Mouse (Mus musculus) left cerebral cortex, adult 2 months (tissue): Measurements from ENCODE around the gene Tdrd1. TPM values are rescaled to one million over a fixed set of nuclear protein-coding genes. Genes with fewer than 3 reads are reported as not detected.

ENCODE experiments used
- DNase-seq, 2 experiments: peaks; one replicate each; pipeline ENCODE4 v3.0.0; 2021 to 2022; ENCODE audit warnings: low spot score in 2 of 2, mixed read lengths in 1 of 2; ENCODE audit errors: extremely low spot score in 1 of 2
- H3K27ac ChIP-seq: fragments of 200-600 bp; 2 replicates; pipeline ENCODE4 v1.8.1; 2022
- H3K4me3 ChIP-seq: fragments of 200-600 bp; 2 replicates; pipeline ENCODE4 v1.8.1; 2022
- CTCF ChIP-seq: fragments of 200-600 bp; IDR thresholded peaks from 2 replicates; pipeline ENCODE4 v1.8.1; 2022; ENCODE audit warnings: antibody characterized with exemption, mild to moderate bottlenecking, moderate library complexity
- intact Hi-C: fragments of 180-260 bp; cut with DNase I; formaldehyde crosslinking; loops from one replicate; pipeline ENCODE4 v1.15.1; 2025
- total RNA-seq, 2 experiments: library from RNA; stranded (reverse); gene quantifications; 2 replicates each; pipeline ENCODE4 v1.2.3; 2021

Tdrd1 gene
- total RNA-seq, 2 experiments from 2014 or later: 0.38 to 0.47 TPM

GRCm38 (mm10) chr19:56808771-56809170 is 17.2 kb upstream of the Tdrd1 start:
- TF ChIP-seq CTCF: peak; percentile 41
- intact Hi-C loops: no loop called here
- H3K4me3 ChIP-seq: no peak overlapping the region
- no peak overlapping the region for H3K27ac ChIP-seq
- no peak for DNase-seq

- Histone ChIP-seq H3K4me3 (no peak overlapping the region), H3K27ac (no peak overlapping the region)
- intact Hi-C loops: no loop called here
- TF ChIP-seq CTCF: no peak
- no peak for DNase-seq
Observed at GRCm38 (mm10) chr19:56810641-56811146, 15.3 kb upstream of the Tdrd1 start.

GRCm38 (mm10) chr19:56811590-56811989 is 14.4 kb upstream of the Tdrd1 start:
- H3K27ac ChIP-seq: no peak overlapping the region
- intact Hi-C loops: no loop called here
- TF ChIP-seq CTCF: peak; percentile 63
- no peak overlapping the region for H3K4me3 ChIP-seq
- DNase-seq: peak in 1 of 2 experiments; percentile 43

GRCm38 (mm10) chr19:56813360-56813759 is 12.6 kb upstream of the Tdrd1 start:
- no peak for TF ChIP-seq CTCF
- no peak for DNase-seq
- H3K27ac ChIP-seq: no peak overlapping the region
- intact Hi-C loops: no loop called here
- no peak overlapping the region for H3K4me3 ChIP-seq

GRCm38 (mm10) chr19:56817851-56818526 is 8.0 kb upstream of the Tdrd1 start:
- no peak overlapping the region for H3K27ac ChIP-seq
- intact Hi-C loops: no loop called here
- no peak overlapping the region for H3K4me3 ChIP-seq
- peak; percentile 22 to 24 for DNase-seq
- no peak for TF ChIP-seq CTCF

GRCm38 (mm10) chr19:56821040-56821797 is 4.8 kb upstream of the Tdrd1 start:
- TF ChIP-seq CTCF: no peak
- intact Hi-C loops: loop anchor here (5.0 kb wide), 1 partner anchor 86 kb away; no protein-coding TSS in a partner anchor
- no peak for DNase-seq
- Histone ChIP-seq H3K4me3 (peak overlapping the region; percentile 89), H3K27ac (peak overlapping the region; percentile 95)

GRCm38 (mm10) chr19:56821798-56822447 is 4.1 kb upstream of the Tdrd1 start, which contains the start of gene Ccdc186:
Gene Ccdc186, minus strand, starts transcription at chr19:56822190.
- no peak for TF ChIP-seq CTCF
- peak within 1 kb of the TSS; percentile 95 for H3K27ac ChIP-seq
- intact Hi-C loops: loop anchor here (5.0 kb wide), 1 partner anchor 85 kb away; no protein-coding TSS in a partner anchor

GRCm38 (mm10) chr19:56822448-56822836 is 3.6 kb upstream of the Tdrd1 start:
- peak overlapping the region; percentile 89 for H3K4me3 ChIP-seq
- H3K27ac ChIP-seq: no peak overlapping the region; the same call in 1 of the 2 replicates
- DNase-seq: no peak
- TF ChIP-seq CTCF: no peak
- intact Hi-C loops: loop anchor here (5.0 kb wide), 1 partner anchor 85 kb away; no protein-coding TSS in a partner anchor

More at GRCm38 (mm10) chr19:56821798-56822447, 4.1 kb upstream of the Tdrd1 start, which contains the start of gene Ccdc186:
- peak; percentile 96 to 98 for DNase-seq
- peak within 1 kb of the TSS; percentile 89 for H3K4me3 ChIP-seq

GRCm38 (mm10) chr19:56828305-56828704 is 2.3 kb downstream of the Tdrd1 start:
- intact Hi-C loops: no loop called here
- no peak for TF ChIP-seq CTCF

GRCm38 (mm10) chr19:56829267-56829666 is 3.3 kb downstream of the Tdrd1 start:
- TF ChIP-seq CTCF: no peak
- DNase-seq: no peak
- Histone ChIP-seq H3K27ac (no peak overlapping the region), H3K4me3 (no peak overlapping the region)
- intact Hi-C loops: no loop called here

More at GRCm38 (mm10) chr19:56828305-56828704, 2.3 kb downstream of the Tdrd1 start:
- no peak for DNase-seq
- no peak overlapping the region for H3K27ac ChIP-seq
- H3K4me3 ChIP-seq: no peak overlapping the region

- intact Hi-C loops: no loop called here
- no peak overlapping the region for H3K27ac ChIP-seq
- no peak for DNase-seq
- no peak for TF ChIP-seq CTCF
- no peak overlapping the region for H3K4me3 ChIP-seq
Observed at GRCm38 (mm10) chr19:56830163-56830562, 4.2 kb downstream of the Tdrd1 start.

GRCm38 (mm10) chr19:56835340-56835739 is 9.3 kb downstream of the Tdrd1 start:
- H3K27ac ChIP-seq: no peak overlapping the region
- no peak for TF ChIP-seq CTCF
- H3K4me3 ChIP-seq: no peak overlapping the region
- intact Hi-C loops: no loop called here
- no peak for DNase-seq
